Mouse (Mus musculus) forebrain, postnatal 0 days (tissue): ENCODE results near the gene Cramp1l. TPM values are rescaled to one million over a fixed set of nuclear protein-coding genes. Genes with fewer than 3 reads are reported as not detected.

Source experiments
- ATAC-seq: fragments of 200-750 bp; cut with Nextera tagmentation; 2 replicates; pipeline ENCODE4 v1.8.0; 2017; ENCODE audit warnings: mild to moderate bottlenecking, moderate library complexity
- DNase-seq: peaks from one replicate; pipeline ENCODE4 v3.0.0-alpha.2; 2015
- H3K27ac ChIP-seq: fragments of 300-500 bp; sonication (generic); 2 replicates; pipeline ENCODE4 v1.5.1; 2014; ENCODE audit warnings: low read depth, mild to moderate bottlenecking, antibody characterized with exemption, low read length, moderate library complexity, mixed read lengths
- H3K27me3 ChIP-seq: fragments of 300-500 bp; sonication (generic); 2 replicates; pipeline ENCODE4 v1.6.1; 2014; ENCODE audit warnings: mild to moderate bottlenecking, low read length, mixed read lengths; ENCODE audit not compliant: insufficient read depth
- H3K36me3 ChIP-seq: fragments of 300-500 bp; sonication (generic); 2 replicates; pipeline ENCODE4 v1.6.1; 2014; ENCODE audit warnings: mild to moderate bottlenecking, moderate library complexity; ENCODE audit not compliant: insufficient read depth
- H3K4me1 ChIP-seq: fragments of 300-500 bp; sonication (generic); 2 replicates; pipeline ENCODE4 v1.6.1; 2014; ENCODE audit warnings: antibody characterized with exemption; ENCODE audit not compliant: insufficient read depth
- H3K4me2 ChIP-seq: fragments of 300-500 bp; sonication (generic); 2 replicates; pipeline ENCODE4 v1.6.1; 2014; ENCODE audit warnings: low read depth, mild to moderate bottlenecking, moderate library complexity
- H3K4me3 ChIP-seq: fragments of 300-500 bp; sonication (generic); 2 replicates; pipeline ENCODE4 v1.5.1; 2014; ENCODE audit warnings: low read depth, low read length, mixed read lengths
- H3K9ac ChIP-seq: fragments of 300-500 bp; sonication (generic); 2 replicates; pipeline ENCODE4 v1.6.1; 2014; ENCODE audit warnings: mild to moderate bottlenecking
- H3K9me3 ChIP-seq: fragments of 300-500 bp; sonication (generic); 2 replicates; pipeline ENCODE4 v1.6.1; 2016; ENCODE audit warnings: low read length
- CTCF ChIP-seq: sonication (generic); IDR thresholded peaks from 2 replicates; pipeline ENCODE4 v1.5.1; 2016; ENCODE audit warnings: antibody characterized with exemption, control low read depth, low read depth
- WGBS: fragments of 180-500 bp; shearing (Covaris S2); extraction: QIAGEN DNeasy Blood & Tissue Kit; methylation state at CpG from one replicate; pipeline ENCODE4 v1.1.7; 2014; 5-methylcytosine and 5-hydroxymethylcytosine counted together
- polyA plus RNA-seq: library from polyadenylated mRNA; unstranded; fragments of >200 nt; fragmentation: Nextera tagmentation; extraction: Ambion mirVana; gene quantifications from 2 replicates; pipeline ENCODE4 v1.2.1, GENCODE M21; 2015
- total RNA-seq: library from RNA; depleted of rRNA; stranded (reverse); fragments of >200 nt; gene quantifications from 2 replicates; pipeline ENCODE4 v1.2.3, GENCODE M21; 2014; rRNA removed

Cramp1l gene
- total RNA-seq (16.2 and 21.5 TPM in 2 replicates), polyA plus RNA-seq (1.9 and 2.9 TPM in 2 replicates)

DNA sequence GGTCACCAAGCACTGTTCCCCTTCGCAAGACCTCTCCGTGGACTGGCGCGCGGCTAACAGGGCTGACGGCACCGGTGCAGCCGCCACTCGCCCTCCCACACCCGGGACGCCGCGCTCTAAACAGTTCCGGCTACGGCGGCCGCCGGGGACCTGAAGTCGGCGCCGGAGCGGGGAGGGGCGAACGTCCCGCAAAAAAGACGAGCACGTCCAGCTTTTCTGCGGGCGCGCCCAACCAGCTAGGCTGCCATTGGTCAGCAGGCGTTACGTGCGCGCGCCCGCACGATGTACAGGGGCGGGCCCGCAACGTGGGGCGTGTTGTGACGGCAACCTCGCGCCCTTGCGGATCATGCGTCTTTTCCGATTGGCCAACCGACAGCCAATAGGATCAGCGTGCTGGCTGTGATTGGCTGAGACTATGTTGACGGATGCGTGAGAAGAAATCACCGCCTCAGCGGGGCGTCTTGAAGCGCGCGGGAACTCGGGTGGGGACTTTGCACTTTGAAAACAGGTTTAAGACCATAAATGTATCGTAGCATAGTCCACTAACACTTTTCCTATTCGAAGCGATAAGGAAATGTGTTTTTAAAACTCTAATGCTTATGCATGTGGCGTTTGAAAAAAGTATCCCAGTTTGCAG lies at the start of gene Cramp1l, which contains the start of gene Ift140:
Gene Cramp1l (minus strand): TSS at position 134 of the 637 bp plus-strand sequence.
Gene Ift140 (plus strand): TSS at position 431 of the 637 bp plus-strand sequence.
- Histone ChIP-seq H3K9ac (peak within 1 kb of the TSS; percentile 83), H3K27ac (peak within 1 kb of the TSS; percentile 86), H3K4me2 (peak within 1 kb of the TSS; percentile 98), H3K27me3 (no peaks in the 10 kb centered on the region), H3K4me3 (peak within 1 kb of the TSS; percentile 92), H3K36me3 (peaks cover 20% of the 10 kb centered on the region), H3K9me3 (no peaks in the 10 kb centered on the region), H3K4me1 (peaks cover 10% of the 10 kb centered on the region)
- under 1% methylated on average over 62 of the region's 62 CpGs for WGBS
- DNase-seq (peak; percentile 100), ATAC-seq (peak; percentile 98)
- TF ChIP-seq CTCF: no peak

DNA sequence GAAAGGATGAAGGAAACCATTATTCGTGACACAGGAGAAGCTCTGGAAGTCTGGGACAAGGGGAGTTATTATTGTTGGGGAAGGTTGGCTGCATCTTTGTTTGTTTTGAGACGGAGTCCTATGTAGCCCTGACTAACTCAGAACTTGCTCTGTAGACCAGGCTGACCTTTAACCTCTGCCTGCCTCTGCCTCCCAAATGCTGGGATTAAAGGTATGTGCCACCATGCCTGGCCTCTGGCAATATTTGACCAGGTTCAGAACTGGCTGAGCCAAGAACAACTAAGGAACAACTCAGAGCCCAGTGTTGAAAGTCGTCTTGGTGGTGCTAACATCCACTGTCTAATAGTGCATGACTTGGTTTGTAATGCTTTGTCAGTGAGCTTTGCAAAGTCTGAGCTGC lies 49.6 kb upstream of the Cramp1l start:
- Histone ChIP-seq H3K9me3 (no peaks in the 10 kb centered on the region), H3K9ac (no peak overlapping the region), H3K4me3 (no peak overlapping the region), H3K27ac (no peak overlapping the region), H3K27me3 (no peaks in the 10 kb centered on the region), H3K4me1 (no peaks in the 10 kb centered on the region), H3K36me3 (peaks cover 45% of the 10 kb centered on the region), H3K4me2 (no peak overlapping the region)
- ATAC-seq: no peak
- no peak for TF ChIP-seq CTCF
- WGBS: 87% methylated on average over 3 of the region's 3 CpGs
- DNase-seq: no peak

DNA sequence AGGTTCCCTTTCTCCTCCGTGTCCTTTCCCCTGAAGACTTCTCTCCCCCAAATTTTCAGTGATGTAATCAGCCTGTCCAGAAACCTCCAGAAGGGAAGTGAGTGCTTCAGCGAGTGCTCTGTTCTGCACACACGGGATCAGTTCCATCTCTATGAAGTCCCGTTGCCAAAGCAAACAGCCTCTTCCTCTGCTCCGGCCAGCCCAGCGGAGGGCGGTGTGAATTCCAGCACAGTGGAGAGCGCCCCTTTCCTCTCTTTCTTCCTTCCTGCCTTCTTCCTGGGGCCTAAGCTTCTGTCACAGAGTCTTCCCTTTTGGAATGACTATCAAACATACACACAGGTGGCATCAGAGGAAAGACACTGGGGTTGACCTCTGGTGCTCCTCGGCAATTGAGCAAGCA lies 48.8 kb upstream of the Cramp1l start:
- Histone ChIP-seq H3K9ac (no peak overlapping the region), H3K4me2 (no peak overlapping the region), H3K9me3 (no peaks in the 10 kb centered on the region), H3K27ac (no peak overlapping the region), H3K4me3 (no peak overlapping the region), H3K27me3 (no peaks in the 10 kb centered on the region), H3K4me1 (no peaks in the 10 kb centered on the region), H3K36me3 (peaks cover 47% of the 10 kb centered on the region)
- TF ChIP-seq CTCF: no peak
- WGBS: 84% methylated on average over 9 of the region's 9 CpGs
- DNase-seq (no peak), ATAC-seq (no peak)

DNA sequence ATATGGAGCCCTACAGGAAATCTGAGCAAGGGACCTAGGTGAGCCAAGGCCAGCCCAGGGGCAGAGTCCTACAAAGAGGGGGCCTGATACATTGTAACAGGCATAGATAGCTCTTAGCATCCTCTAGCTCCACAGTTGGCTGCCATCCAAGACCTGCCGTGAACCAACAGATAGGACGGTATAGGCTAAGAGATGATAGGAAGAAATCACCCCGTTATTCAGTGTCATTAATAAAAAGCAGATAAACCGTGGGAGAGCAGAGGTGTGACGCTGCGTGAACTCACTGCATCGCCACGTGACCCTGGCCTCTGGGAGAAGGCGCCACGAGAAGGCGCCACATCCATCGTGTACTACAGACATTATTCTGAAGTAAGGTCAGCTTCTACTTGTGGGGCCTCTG lies 48.3 kb upstream of the Cramp1l start:
- Histone ChIP-seq H3K27ac (no peak overlapping the region), H3K4me2 (no peak overlapping the region), H3K27me3 (no peaks in the 10 kb centered on the region), H3K36me3 (peaks cover 48% of the 10 kb centered on the region), H3K4me1 (no peaks in the 10 kb centered on the region), H3K9me3 (no peaks in the 10 kb centered on the region), H3K9ac (no peak overlapping the region), H3K4me3 (no peak overlapping the region)
- WGBS: 73% methylated on average over 12 of the region's 12 CpGs
- DNase-seq (no peak), ATAC-seq (no peak)
- TF ChIP-seq CTCF: no peak

DNA sequence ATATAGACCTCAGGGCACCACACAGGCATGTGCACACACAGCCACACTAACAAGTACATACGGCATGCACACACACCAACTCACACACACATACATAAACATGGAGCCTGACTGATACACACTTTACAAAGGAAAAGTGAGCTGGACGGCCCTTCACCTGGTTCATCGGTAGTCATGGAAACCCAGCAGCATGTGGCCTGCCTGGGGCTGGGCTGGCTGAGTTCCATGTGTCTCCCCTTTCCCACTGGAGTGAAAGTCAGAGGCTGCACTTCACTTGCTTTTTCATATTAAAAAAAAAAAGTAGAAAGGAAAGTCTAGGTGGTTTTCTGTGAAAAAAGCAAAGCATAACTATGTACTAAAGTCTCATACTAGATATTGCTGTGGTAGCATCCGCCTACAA lies 47.7 kb upstream of the Cramp1l start:
- no peaks in the 10 kb centered on the region for H3K4me1 ChIP-seq
- WGBS: 72% methylated on average over 4 of the region's 4 CpGs
- no peak for DNase-seq
- H3K4me3 ChIP-seq: no peak overlapping the region
- no peaks in the 10 kb centered on the region for H3K27me3 ChIP-seq
- no peaks in the 10 kb centered on the region for H3K9me3 ChIP-seq
- no peak overlapping the region for H3K4me2 ChIP-seq
- no peak overlapping the region for H3K9ac ChIP-seq
- TF ChIP-seq CTCF: no peak
- peaks cover 54% of the 10 kb centered on the region for H3K36me3 ChIP-seq
- no peak for ATAC-seq
- no peak overlapping the region for H3K27ac ChIP-seq

DNA sequence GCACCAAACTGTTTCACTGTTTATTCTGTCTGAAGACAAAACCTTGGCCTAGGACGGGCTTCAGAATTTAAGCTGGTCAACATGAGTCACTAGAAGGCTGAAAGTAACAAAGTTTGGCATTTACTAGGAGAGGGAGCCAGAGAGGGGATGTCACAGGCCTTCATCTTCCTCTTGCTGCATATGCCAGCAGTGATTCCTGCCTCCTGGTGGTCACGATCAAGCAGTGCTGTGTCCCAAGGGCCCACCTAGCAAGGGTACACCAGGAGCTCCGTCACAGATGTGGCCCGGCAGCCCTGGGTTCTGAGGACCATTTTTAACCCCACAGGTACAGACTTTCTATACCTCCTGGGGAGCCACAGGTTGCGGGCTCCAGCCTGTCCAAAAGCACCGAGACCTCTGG lies 41.5 kb upstream of the Cramp1l start:
- ATAC-seq (no peak), DNase-seq (no peak)
- WGBS: 90% methylated on average over 6 of the region's 6 CpGs
- H3K36me3 ChIP-seq: peaks cover 82% of the 10 kb centered on the region
- H3K9ac ChIP-seq: no peak overlapping the region
- H3K27ac ChIP-seq: no peak overlapping the region
- H3K27me3 ChIP-seq: no peaks in the 10 kb centered on the region
- H3K4me2 ChIP-seq: no peak overlapping the region
- TF ChIP-seq CTCF: no peak
- H3K4me3 ChIP-seq: no peak overlapping the region
- H3K4me1 ChIP-seq: no peaks in the 10 kb centered on the region
- H3K9me3 ChIP-seq: no peaks in the 10 kb centered on the region

DNA sequence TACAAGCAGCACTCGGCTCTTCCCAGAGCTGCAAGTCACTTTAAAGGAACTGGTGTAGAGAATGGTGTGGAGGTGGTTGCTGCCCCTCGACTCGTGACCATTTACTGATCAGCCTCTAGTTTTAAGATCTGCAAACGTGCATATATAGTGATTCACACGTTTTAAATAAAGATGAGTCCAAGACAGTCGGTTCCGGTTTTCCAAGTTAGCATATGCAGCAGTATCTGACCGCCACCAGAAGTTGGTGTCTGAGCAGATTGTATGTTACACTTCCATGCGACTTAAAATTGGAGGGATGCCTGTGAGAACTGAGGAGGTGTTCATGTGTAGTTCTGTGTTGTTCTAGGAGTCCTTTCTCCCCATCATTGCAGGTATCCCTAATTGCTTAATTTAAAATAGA lies 37.7 kb upstream of the Cramp1l start:
- WGBS: 80% methylated on average over 9 of the region's 9 CpGs
- DNase-seq (no peak), ATAC-seq (no peak)
- no peaks in the 10 kb centered on the region for H3K4me1 ChIP-seq
- no peak overlapping the region for H3K9ac ChIP-seq
- H3K27me3 ChIP-seq: no peaks in the 10 kb centered on the region
- H3K27ac ChIP-seq: no peak overlapping the region
- no peak overlapping the region for H3K4me2 ChIP-seq
- TF ChIP-seq CTCF: no peak
- peaks cover 70% of the 10 kb centered on the region for H3K36me3 ChIP-seq
- H3K9me3 ChIP-seq: no peaks in the 10 kb centered on the region
- H3K4me3 ChIP-seq: no peak overlapping the region
